Mouse (Mus musculus): ENCODE results near the gene Fam13a. TPM values are rescaled to one million over a fixed set of nuclear protein-coding genes. Genes with fewer than 3 reads are reported as not detected.

The Fam13a gene
- polyA plus RNA-seq, 1 experiment from 2014 or later: 13.5 TPM

DNA sequence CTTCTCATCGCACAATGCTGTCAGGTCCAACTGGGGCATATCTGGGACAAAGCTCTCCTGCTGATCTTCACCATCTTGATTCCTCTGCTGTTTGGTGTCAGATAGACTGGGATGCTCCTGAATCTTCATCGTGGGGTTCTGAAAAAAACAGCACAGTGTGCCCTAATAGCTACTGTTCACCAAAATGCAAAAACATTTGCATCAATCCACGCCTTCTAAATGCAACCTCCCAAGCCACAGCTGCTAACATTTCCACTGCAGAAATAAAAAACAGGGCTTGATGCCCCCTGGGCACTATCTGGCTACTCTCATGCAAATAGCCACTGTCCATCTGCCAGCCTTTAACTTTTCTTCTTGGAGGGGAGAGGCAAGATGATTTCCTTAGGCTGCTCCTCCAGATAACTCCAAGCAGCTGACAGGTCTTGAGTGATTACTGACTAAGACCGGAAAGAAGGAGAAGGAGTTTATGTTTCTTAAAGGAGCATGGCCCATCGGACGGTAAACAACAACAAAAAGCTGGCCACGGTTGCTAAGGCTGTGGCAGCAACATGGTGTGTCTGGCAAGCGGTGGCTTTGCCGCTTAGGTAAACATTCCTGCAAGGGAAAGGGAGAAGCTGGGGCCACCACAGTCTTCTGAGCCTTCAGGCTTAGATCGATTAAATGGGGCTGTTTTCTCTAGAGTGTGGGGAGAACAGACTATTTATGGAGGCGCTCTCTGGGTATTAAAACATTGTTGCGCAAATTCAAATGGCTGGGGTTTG is 59.1 kb downstream of the Fam13a start:
- WGBS: 29% methylated on average over 12 of the region's 12 CpGs
- DNase-seq (ENCODE audit: low spot score): peak; percentile 22
- H3K9ac ChIP-seq (ENCODE audit: low read depth, low read length): no peak overlapping the region
- H3K9me3 ChIP-seq (replicated peaks; ENCODE audit: low read length): no peaks in the 10 kb centered on the region
- no peaks in the 10 kb centered on the region for H3K4me1 ChIP-seq (replicated peaks; ENCODE audit: insufficient read depth, low read length)
- H3K4me3 ChIP-seq (replicated peaks; ENCODE audit: low read depth, low read length): no peak overlapping the region
- ATAC-seq (replicated peaks; ENCODE audit: low FRiP score, low read depth): no peak
- H3K27ac ChIP-seq: no peak overlapping the region
- H3K4me2 ChIP-seq (ENCODE audit: low read length): peak overlapping the region; percentile 23
- no peak for TF ChIP-seq CTCF (IDR thresholded peaks at IDR 0.05; ENCODE audit: low read depth)
- no peaks in the 10 kb centered on the region for H3K36me3 ChIP-seq (ENCODE audit: insufficient read depth, low read length)
- no peaks in the 10 kb centered on the region for H3K27me3 ChIP-seq (ENCODE audit: insufficient read depth, low read length)

GRCm38 (mm10) chr6:58964565-58964964 is 59.8 kb downstream of the Fam13a start:
- DNase-seq (ENCODE audit: low spot score) (no peak), ATAC-seq (replicated peaks; ENCODE audit: low FRiP score, low read depth) (no peak)
- Histone ChIP-seq H3K9ac (ENCODE audit: low read depth, low read length) (no peak overlapping the region), H3K4me3 (replicated peaks; ENCODE audit: low read depth, low read length) (no peak overlapping the region), H3K4me1 (replicated peaks; ENCODE audit: insufficient read depth, low read length) (no peaks in the 10 kb centered on the region), H3K4me2 (ENCODE audit: low read length) (no peak overlapping the region), H3K36me3 (ENCODE audit: insufficient read depth, low read length) (no peaks in the 10 kb centered on the region), H3K27ac (no peak overlapping the region), H3K9me3 (replicated peaks; ENCODE audit: low read length) (no peaks in the 10 kb centered on the region), H3K27me3 (ENCODE audit: insufficient read depth, low read length) (no peaks in the 10 kb centered on the region)
- TF ChIP-seq CTCF (IDR thresholded peaks at IDR 0.05; ENCODE audit: low read depth): no peak

- H3K27ac ChIP-seq: no peak overlapping the region
- 92% methylated on average over 2 of the region's 2 CpGs for WGBS
- no peak for TF ChIP-seq CTCF (IDR thresholded peaks at IDR 0.05; ENCODE audit: low read depth)
- ATAC-seq (replicated peaks; ENCODE audit: low FRiP score, low read depth) (no peak), DNase-seq (ENCODE audit: low spot score) (no peak)
- H3K9ac ChIP-seq (ENCODE audit: low read depth, low read length): no peak overlapping the region
- H3K36me3 ChIP-seq (ENCODE audit: insufficient read depth, low read length): no peaks in the 10 kb centered on the region
- H3K4me2 ChIP-seq (ENCODE audit: low read length): no peak overlapping the region
- H3K27me3 ChIP-seq (ENCODE audit: insufficient read depth, low read length): no peaks in the 10 kb centered on the region
- H3K4me3 ChIP-seq (replicated peaks; ENCODE audit: low read depth, low read length): no peak overlapping the region
- H3K4me1 ChIP-seq (replicated peaks; ENCODE audit: insufficient read depth, low read length): no peaks in the 10 kb centered on the region
- no peaks in the 10 kb centered on the region for H3K9me3 ChIP-seq (replicated peaks; ENCODE audit: low read length)
Measured at GRCm38 (mm10) chr6:58964091-58964490, 60.3 kb downstream of the Fam13a start.

- Histone ChIP-seq H3K4me1 (replicated peaks; ENCODE audit: insufficient read depth, low read length) (no peaks in the 10 kb centered on the region), H3K27me3 (ENCODE audit: insufficient read depth, low read length) (no peaks in the 10 kb centered on the region), H3K4me3 (replicated peaks; ENCODE audit: low read depth, low read length) (no peak overlapping the region), H3K36me3 (ENCODE audit: insufficient read depth, low read length) (no peaks in the 10 kb centered on the region), H3K9ac (ENCODE audit: low read depth, low read length) (no peak overlapping the region), H3K9me3 (replicated peaks; ENCODE audit: low read length) (no peaks in the 10 kb centered on the region), H3K27ac (no peak overlapping the region), H3K4me2 (ENCODE audit: low read length) (no peak overlapping the region)
- ATAC-seq (replicated peaks; ENCODE audit: low FRiP score, low read depth) (no peak), DNase-seq (ENCODE audit: low spot score) (no peak)
- TF ChIP-seq CTCF (IDR thresholded peaks at IDR 0.05; ENCODE audit: low read depth): no peak
- 82% methylated on average over 5 of the region's 5 CpGs for WGBS
Measured at GRCm38 (mm10) chr6:58962691-58963090, 61.7 kb downstream of the Fam13a start.

GRCm38 (mm10) chr6:58960523-58960922 is 63.8 kb downstream of the Fam13a start:
- H3K4me3 ChIP-seq (replicated peaks; ENCODE audit: low read depth, low read length): no peak overlapping the region
- H3K27ac ChIP-seq: no peak overlapping the region
- no peak for DNase-seq (ENCODE audit: low spot score)
- no peak overlapping the region for H3K4me2 ChIP-seq (ENCODE audit: low read length)
- no peaks in the 10 kb centered on the region for H3K27me3 ChIP-seq (ENCODE audit: insufficient read depth, low read length)
- no peak for TF ChIP-seq CTCF (IDR thresholded peaks at IDR 0.05; ENCODE audit: low read depth)
- H3K36me3 ChIP-seq (ENCODE audit: insufficient read depth, low read length): no peaks in the 10 kb centered on the region
- no peaks in the 10 kb centered on the region for H3K4me1 ChIP-seq (replicated peaks; ENCODE audit: insufficient read depth, low read length)
- H3K9ac ChIP-seq (ENCODE audit: low read depth, low read length): no peak overlapping the region
- ATAC-seq (replicated peaks; ENCODE audit: low FRiP score, low read depth): no peak
- H3K9me3 ChIP-seq (replicated peaks; ENCODE audit: low read length): no peaks in the 10 kb centered on the region
- 89% methylated on average over 2 of the region's 2 CpGs for WGBS

- H3K27me3 ChIP-seq (ENCODE audit: insufficient read depth, low read length): no peaks in the 10 kb centered on the region
- H3K27ac ChIP-seq: peak overlapping the region; percentile 82
- ATAC-seq (replicated peaks; ENCODE audit: low FRiP score, low read depth) (peak; percentile 86), DNase-seq (ENCODE audit: low spot score) (peak; percentile 75)
- H3K4me1 ChIP-seq (replicated peaks; ENCODE audit: insufficient read depth, low read length): peaks cover 9% of the 10 kb centered on the region; the same call in 1 of the 2 replicates
- peaks cover 12% of the 10 kb centered on the region; the same call in 1 of the 2 replicates for H3K36me3 ChIP-seq (ENCODE audit: insufficient read depth, low read length)
- no peaks in the 10 kb centered on the region for H3K9me3 ChIP-seq (replicated peaks; ENCODE audit: low read length)
- no peak overlapping the region for H3K9ac ChIP-seq (ENCODE audit: low read depth, low read length)
- WGBS: 25% methylated on average over 2 of the region's 2 CpGs
- H3K4me2 ChIP-seq (ENCODE audit: low read length): no peak overlapping the region
- no peak overlapping the region for H3K4me3 ChIP-seq (replicated peaks; ENCODE audit: low read depth, low read length)
- TF ChIP-seq CTCF (IDR thresholded peaks at IDR 0.05; ENCODE audit: low read depth): no peak
Measured at GRCm38 (mm10) chr6:58951128-58951992, 73.0 kb downstream of the Fam13a start.

Measured in kidney, postnatal 0 days (tissue).